Mouse (Mus musculus) heart, adult 9 months (tissue): ENCODE data around the gene Rfx4.

ENCODE experiments used
- DNase-seq, 2 experiments: peaks; one replicate each; pipeline ENCODE4 v3.0.0; 2022; ENCODE audit warnings: low spot score in 2 of 2

Rfx4 gene

DNA sequence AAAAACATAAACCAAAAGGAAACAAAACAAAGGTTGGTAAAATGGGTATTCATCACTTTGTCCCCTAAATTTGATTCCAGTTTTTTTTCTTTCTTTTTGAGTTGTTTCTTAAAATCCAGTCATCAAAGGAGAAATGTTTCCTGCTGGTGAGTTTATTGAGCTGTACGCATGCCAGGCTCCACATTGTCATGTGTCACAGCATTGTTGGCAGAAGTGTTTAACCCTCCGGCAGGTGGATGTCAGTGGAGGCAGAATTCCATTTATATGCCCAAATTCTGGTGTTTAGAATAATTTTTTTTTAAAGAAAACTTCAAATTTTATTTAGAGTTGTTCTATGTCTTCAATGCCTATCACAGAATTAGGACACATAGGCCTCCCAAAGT, 56.0 kb downstream of the Rfx4 start:
- no peak for DNase-seq

DNA sequence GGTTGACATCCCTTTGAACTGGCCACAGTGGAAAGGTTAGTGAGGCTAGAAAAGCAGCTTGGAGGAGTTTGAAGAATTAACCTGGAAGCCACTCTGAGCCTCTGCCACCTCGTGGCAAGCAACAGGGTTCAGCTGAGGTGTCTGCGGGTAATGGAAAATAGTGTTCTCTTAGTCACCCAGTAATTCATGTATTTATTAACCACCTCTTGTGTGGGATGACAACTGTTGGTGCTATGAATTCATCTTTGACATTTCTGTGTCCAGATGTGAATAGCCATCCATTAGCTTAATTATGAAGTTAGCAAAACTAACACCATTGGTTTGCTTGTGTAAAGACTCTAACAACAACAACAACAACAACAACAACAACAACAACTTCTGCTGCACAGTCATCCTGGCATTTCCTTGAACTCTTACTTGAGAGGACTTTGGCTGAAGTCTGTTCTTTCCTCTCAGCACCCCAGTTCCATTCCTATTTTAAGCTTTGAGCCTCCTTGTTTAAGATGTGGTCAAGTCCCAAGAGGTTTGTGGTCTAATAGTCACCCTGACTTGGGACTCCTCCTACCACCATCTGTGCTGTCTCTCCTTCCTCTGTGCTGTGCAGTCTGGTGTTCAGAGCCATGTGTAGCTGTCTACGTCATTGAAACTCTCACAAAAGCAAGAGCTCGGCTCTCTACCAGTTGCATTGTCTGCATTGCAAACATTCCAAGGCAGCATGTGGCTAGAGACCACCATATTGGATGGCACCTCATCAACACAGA, 60.0 kb downstream of the Rfx4 start:
- peak in 1 of 2 experiments; percentile 36 for DNase-seq

- DNase-seq = no peak
These were observed 61.4 kb downstream of the Rfx4 start for GRCm38 (mm10) chr10:84817086-84817869.

GRCm38 (mm10) chr10:84819669-84820068, 63.8 kb downstream of the Rfx4 start:
- no peak for DNase-seq

- no peak for DNase-seq
These were observed 64.4 kb downstream of the Rfx4 start for GRCm38 (mm10) chr10:84820230-84820629.

GRCm38 (mm10) chr10:84822741-84823151, 66.9 kb downstream of the Rfx4 start:
- DNase-seq = no peak

DNA sequence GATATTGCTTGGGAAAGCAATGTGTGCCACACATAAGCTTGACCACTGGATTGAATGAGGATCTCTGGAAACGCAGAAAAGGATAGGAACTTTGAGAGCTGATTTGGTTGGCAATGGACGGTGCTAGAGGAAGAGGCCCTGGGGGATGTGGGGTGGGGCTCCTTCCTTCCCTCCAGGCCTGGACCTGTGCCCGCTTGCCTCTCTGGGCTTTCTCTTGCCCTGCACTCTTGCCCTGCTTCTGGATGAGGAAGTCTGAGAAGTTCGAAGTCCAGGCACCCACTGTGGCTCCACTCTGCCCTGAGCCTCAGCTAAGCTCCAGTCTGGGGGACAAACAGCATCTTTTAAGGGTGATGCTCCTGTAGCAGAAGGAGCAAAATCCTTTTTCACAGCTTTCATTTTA, 67.8 kb downstream of the Rfx4 start:
- DNase-seq = peak; percentile 20

- DNase-seq = no peak
These were observed 73.1 kb downstream of the Rfx4 start for GRCm38 (mm10) chr10:84829009-84829408.

DNA sequence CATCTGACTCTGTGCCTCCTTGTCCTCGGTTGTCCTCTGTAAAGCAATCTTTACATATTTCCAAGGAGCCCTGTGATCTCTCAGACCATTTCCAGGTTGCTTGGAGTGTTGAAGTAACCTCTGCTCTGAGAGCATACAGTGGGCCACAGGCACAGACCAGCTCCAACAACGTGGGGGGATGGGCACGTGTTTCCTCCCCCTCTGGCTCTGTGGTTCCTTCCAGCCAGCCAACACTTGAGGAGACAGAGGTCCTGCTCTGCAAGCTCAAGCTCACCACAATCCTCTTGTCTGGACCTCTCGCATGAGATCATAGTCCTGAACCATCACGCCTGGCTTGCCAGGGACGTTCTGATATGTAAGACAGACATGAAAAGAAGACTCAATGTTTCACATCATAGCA, 79.7 kb downstream of the Rfx4 start:
- DNase-seq = no peak

GRCm38 (mm10) chr10:84836104-84836503, 80.2 kb downstream of the Rfx4 start:
- peak in 1 of 2 experiments; percentile 30 for DNase-seq

DNA sequence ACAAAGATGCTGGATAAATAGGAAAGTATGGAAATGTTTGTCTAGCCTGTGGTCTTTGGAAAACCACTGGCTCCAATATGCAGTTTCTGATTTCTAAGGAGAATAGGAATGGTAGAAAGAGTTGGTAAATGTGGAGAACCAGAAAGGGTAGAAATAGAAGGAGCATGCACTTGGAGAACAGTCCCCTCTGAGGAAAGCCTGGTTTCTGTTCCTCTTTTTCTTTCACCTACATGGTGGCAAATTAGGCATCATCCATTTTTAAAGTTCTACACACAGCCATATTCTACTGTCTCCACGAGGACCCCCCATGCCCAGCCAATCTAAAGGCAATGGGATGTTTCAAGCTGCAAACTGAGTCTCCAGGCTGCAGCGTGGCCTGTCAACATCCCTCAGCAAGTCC, 81.5 kb downstream of the Rfx4 start:
- no peak for DNase-seq

GRCm38 (mm10) chr10:84838850-84839473, 83.1 kb downstream of the Rfx4 start:
- DNase-seq = no peak

GRCm38 (mm10) chr10:84846638-84847037, 90.8 kb downstream of the Rfx4 start:
- no peak for DNase-seq

DNA sequence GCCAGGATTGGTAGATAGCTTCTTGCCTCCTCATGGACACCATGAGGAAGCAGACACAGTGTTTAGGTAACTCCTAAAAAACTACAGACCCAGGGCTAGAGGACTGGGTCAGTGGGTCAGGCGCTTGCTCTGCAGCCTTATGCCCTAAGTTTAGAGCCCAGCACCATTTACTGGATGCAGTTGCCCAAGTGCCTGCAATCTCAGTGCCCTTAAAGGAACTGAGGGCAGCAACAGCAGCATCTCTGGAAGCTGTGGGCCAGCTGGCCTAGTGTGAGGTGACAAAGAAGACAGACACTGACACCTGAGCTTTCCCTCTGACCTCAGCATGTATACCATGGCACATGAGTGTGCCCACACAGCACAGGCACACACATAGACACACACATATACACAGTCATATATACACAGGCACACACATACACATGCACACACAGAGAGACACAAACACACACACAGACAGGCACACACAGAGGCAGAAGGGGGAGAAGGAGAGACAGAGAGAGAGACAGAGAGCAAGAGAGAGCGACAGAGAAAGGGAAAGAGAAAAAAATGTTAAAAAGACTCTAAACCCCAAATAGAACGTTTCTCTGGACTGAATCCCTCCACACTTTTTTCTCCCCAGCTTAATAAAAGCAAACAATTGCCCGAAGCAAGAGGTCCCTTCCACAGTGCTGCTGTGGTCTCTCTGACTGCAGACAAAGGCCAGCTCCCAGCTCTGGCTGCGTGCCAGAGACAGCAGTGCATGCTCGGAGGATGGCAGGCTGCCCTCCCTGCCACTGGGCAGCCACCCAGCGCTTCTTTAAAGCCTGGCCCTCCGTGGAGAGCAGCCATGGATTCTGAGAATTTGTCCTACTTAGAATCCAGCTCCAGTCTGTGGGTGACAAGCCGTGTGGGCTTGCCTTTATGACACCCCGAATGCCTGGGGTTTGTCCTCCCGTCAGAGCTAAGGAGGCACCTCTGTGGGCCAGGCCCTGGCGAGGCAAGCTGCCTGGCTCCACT, 96.4 kb downstream of the Rfx4 start:
- peak; percentile 53 to 75 for DNase-seq

DNA sequence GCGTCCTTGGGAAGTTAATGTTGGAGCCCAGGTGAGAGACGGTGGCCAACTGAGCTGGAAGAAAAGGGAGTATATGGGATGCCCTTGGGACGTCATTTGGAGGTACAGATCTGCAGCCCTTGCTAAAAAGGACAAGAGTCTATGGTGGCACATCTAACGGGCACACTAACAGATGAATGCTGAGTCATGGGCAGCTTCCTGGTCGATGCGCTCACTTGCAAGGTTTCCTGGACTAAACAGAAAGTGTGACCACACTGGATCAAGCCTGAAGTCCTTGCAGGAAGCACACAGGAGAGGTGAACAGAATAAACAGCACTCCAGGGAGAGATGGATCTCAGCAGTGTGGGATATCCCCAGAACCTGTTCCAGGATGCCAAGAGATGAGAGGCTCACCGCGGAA, 98.2 kb downstream of the Rfx4 start:
- no peak for DNase-seq

GRCm38 (mm10) chr10:84855466-84855865, 99.6 kb downstream of the Rfx4 start:
- DNase-seq = no peak

DNA sequence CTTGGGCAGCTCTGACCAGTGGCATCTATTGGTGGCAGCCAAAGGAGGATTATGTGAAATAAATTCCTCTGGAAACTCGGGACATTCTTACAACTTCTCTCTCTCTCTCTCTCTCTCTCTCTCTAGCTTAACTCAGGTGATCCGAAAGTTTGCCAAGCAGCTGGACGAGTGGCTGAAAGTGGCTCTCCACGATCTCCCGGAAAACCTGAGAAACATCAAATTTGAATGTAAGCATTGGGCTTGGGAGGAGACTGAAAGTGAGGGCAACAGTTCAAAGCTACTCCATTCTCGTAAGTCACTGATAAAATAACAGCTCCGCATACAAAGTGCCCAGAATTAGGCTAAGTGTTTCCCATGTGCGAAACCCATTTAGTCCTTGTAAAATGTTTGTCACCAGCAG, 102.5 kb downstream of the Rfx4 start:
- no peak for DNase-seq

- DNase-seq = no peak
These were observed 103.1 kb downstream of the Rfx4 start for GRCm38 (mm10) chr10:84858806-84859496.

- DNase-seq = no peak
These were observed 103.9 kb downstream of the Rfx4 start for GRCm38 (mm10) chr10:84859556-84860380.

GRCm38 (mm10) chr10:84863488-84863887, 107.6 kb downstream of the Rfx4 start:
- no peak for DNase-seq
